Mouse (Mus musculus) liver, adult 2 months (tissue): Measurements from ENCODE around the gene Thegl.

Experiments used
- CTCF ChIP-seq: fragments of 200-500 bp; IDR thresholded peaks from 2 replicates; pipeline ENCODE4 v1.5.1; 2011; ENCODE audit warnings: low read depth, low read length, control low read depth
- POLR2A ChIP-seq: fragments of 200-500 bp; IDR thresholded peaks from 2 replicates; pipeline ENCODE4 v1.6.1; 2011; ENCODE audit warnings: low read length, control low read depth; ENCODE audit not compliant: insufficient read depth; ENCODE audit errors: extremely low read depth

DNA sequence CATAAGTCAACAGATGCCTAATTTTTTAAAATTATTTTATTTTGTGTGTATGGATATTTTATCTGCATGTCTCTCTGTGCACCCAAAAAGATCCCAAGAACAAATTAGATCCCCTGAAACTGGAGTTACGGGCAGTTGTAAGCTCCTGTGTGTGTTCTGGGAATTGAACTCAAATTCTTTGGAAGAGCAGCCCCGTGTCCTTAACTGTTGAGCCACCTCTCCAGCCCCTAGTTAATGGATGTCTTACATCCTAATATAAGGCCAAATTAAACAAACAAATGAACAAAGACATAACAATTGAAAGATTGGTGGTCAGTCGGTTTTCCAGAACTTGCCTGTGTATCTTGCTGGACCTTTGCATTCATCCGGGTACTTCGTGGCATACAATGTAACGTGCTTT is 93.0 kb downstream of the Thegl start:
- TF ChIP-seq CTCF (no peak), POLR2A (no peak)
